Mouse (Mus musculus) neural tube, embryonic 12.5 days (tissue): ENCODE data around the gene Pcyox1. TPM values are rescaled to one million over a fixed set of nuclear protein-coding genes. Genes with fewer than 3 reads are reported as not detected.
A peak's percentile ranks its signal among the peaks of the same experiment; 100 is the strongest.

Source experiments
- ATAC-seq: fragments of 200-750 bp; cut with Nextera tagmentation; 2 replicates; pipeline ENCODE4 v1.8.0; 2017; ENCODE audit warnings: low read depth, mild to moderate bottlenecking, moderate TSS enrichment, moderate library complexity; ENCODE audit not compliant: low FRiP score
- H3K27ac ChIP-seq: fragments of 300-500 bp; sonication (generic); 2 replicates; pipeline ENCODE4 v1.5.1; 2016
- H3K27me3 ChIP-seq: fragments of 300-500 bp; sonication (generic); replicated peaks from 2 replicates; pipeline ENCODE4 v1.6.1; 2016; ENCODE audit warnings: mild to moderate bottlenecking
- H3K36me3 ChIP-seq: fragments of 300-500 bp; sonication (generic); 2 replicates; pipeline ENCODE4 v1.6.1; 2016; ENCODE audit warnings: mild to moderate bottlenecking
- H3K4me1 ChIP-seq: fragments of 300-500 bp; sonication (generic); 2 replicates; pipeline ENCODE4 v1.6.1; 2016
- H3K4me2 ChIP-seq: fragments of 300-500 bp; sonication (generic); replicated peaks from 2 replicates; pipeline ENCODE4 v1.6.1; 2016; ENCODE audit warnings: mild to moderate bottlenecking
- H3K4me3 ChIP-seq: fragments of 300-500 bp; sonication (generic); 2 replicates; pipeline ENCODE4 v1.5.1; 2016
- H3K9ac ChIP-seq: fragments of 300-500 bp; sonication (generic); 2 replicates; pipeline ENCODE4 v1.6.1; 2016; ENCODE audit warnings: mild to moderate bottlenecking
- H3K9me3 ChIP-seq: fragments of 300-500 bp; sonication (generic); 2 replicates; pipeline ENCODE4 v1.6.1; 2016; ENCODE audit warnings: mild to moderate bottlenecking
- WGBS: fragments of 180-500 bp; shearing (Covaris S2); methylation state at CpG from one replicate; pipeline ENCODE4 v1.1.7; 2016; 5-methylcytosine and 5-hydroxymethylcytosine counted together
- polyA plus RNA-seq: library from polyadenylated mRNA; unstranded; fragments of >200 nt; fragmentation: Nextera tagmentation; extraction: Ambion mirVana; gene quantifications from 2 replicates; pipeline ENCODE4 v1.2.1, GENCODE M21; 2016

The Pcyox1 gene
- polyA plus RNA-seq = 121 and 123 TPM in 2 replicates

DNA sequence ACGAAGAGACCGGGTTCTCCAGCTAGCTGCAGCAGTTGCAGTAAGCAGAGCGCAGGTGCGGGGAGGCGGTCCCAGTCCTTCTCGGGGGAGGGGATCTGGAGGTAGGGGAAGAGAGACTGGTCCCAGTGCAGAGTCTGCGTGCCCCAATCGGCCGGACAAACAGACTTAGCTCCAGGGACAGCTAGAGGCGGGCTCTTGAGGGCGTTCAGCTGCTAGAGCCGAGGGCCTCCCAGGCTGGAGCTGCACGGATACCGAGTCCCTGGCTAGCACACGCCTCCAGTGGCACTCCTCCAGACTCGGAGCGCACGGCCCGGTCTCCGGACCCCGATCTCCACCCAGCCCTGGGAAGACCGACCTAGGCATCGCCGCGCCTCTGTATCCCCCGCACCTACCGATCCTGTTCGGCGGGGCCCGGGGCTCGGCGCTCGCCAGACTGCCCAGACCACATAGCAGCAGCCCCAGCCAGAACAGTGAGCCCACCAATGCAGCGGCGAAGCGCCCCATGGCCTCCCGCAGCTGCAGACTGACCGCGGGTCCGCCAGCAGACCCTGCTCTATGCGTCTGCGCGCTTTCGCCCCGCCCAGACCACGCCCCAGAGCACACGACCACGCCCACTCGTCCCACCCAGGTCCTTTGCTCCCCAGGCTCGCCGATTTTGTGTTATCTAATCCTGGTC is at the start of gene Pcyox1:
Gene Pcyox1, minus strand, starts transcription at position 574 of the 676 bp plus-strand sequence.
- Histone ChIP-seq H3K4me2 (peak within 1 kb of the TSS; percentile 71), H3K4me1 (peaks cover 21% of the 10 kb centered on the region), H3K4me3 (peak within 1 kb of the TSS; percentile 88), H3K27ac (peak within 1 kb of the TSS; percentile 76), H3K36me3 (peaks cover 23% of the 10 kb centered on the region), H3K27me3 (no peaks in the 10 kb centered on the region), H3K9ac (peak within 1 kb of the TSS; percentile 88), H3K9me3 (no peaks in the 10 kb centered on the region)
- under 1% methylated on average over 51 of the region's 51 CpGs for WGBS
- peak; percentile 94 for ATAC-seq

DNA sequence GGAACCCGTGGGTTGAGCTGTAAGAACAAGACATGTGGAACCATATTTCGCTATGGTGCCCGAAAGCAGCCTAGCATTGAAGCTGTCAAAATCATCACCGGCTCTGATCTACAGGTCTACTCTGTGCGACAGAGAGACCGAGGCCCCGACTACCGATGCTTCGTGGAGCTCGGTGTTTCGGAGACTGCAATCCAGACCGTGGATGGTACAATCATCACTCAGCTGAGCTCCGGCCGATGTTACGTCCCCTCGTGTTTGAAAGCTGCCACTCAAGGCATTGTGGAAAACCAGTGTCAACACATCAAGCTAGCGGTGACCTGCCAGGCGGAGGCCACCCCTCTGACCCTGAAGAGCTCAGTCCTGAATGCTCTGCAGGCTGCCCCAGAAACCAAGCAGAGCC is 48.6 kb upstream of the Pcyox1 start:
- WGBS = 96% methylated on average over 18 of the region's 18 CpGs
- no peak for ATAC-seq

DNA sequence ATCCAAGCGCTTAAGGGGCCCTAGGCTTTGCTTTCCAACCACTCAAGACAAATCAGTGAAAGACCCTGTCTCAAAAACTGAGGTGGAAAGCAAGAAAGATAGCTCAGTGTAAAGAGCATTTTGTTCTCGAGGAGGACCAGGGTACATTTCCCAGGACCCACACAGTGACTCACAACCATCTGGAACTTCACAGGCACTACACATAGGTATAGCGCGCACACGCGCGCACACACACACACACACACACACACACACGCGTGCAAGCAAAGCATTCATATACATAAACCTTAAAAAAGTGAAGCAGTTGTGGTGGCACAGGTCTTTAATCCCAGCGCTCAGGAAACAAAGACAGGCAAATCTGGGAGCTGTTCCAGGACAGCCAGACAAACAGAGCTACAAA is 44.6 kb upstream of the Pcyox1 start:
- no peak overlapping the region for H3K4me2 ChIP-seq
- no peaks in the 10 kb centered on the region for H3K9me3 ChIP-seq
- H3K27me3 ChIP-seq = no peaks in the 10 kb centered on the region
- no peak overlapping the region for H3K4me3 ChIP-seq
- ATAC-seq = no peak
- peaks cover 29% of the 10 kb centered on the region for H3K36me3 ChIP-seq
- 93% methylated on average over 10 of the region's 10 CpGs for WGBS
- peaks cover 10% of the 10 kb centered on the region for H3K4me1 ChIP-seq
- no peak overlapping the region for H3K27ac ChIP-seq
- H3K9ac ChIP-seq = no peak overlapping the region

More for the DNA sequence above, 48.6 kb upstream of the Pcyox1 start:
- Histone ChIP-seq H3K27me3 (no peaks in the 10 kb centered on the region), H3K36me3 (peaks cover 56% of the 10 kb centered on the region), H3K9ac (no peak overlapping the region), H3K4me2 (no peak overlapping the region), H3K4me1 (no peaks in the 10 kb centered on the region), H3K27ac (no peak overlapping the region), H3K9me3 (no peaks in the 10 kb centered on the region), H3K4me3 (no peak overlapping the region)

DNA sequence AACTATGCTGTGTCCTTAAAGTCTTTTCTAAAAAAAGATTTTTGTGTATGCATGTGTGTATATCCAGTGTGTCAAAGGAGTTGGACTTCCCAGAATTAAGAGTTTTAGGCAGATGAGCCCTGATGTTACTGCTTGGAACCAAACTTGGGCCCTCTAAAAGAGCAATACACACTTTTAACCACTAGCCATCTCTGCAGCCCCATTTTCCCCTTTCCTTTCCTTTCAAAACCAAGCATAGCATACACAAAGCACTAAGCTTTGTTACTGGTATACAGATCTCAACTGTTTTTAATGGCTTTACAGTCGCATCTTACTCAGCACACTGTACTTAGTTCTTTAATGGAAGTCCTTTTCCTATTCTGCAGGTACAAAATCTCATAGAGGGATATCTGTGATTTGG is 42.6 kb upstream of the Pcyox1 start:
- no peak for ATAC-seq
- peaks cover 33% of the 10 kb centered on the region for H3K36me3 ChIP-seq
- H3K9ac ChIP-seq = peak overlapping the region; percentile 81; the same call in 1 of the 2 replicates
- peaks cover 10% of the 10 kb centered on the region for H3K4me1 ChIP-seq
- peak overlapping the region; percentile 79; the same call in 1 of the 2 replicates for H3K4me3 ChIP-seq
- H3K4me2 ChIP-seq = peak overlapping the region; percentile 74
- H3K27ac ChIP-seq = no peak overlapping the region
- no peaks in the 10 kb centered on the region for H3K9me3 ChIP-seq
- no peaks in the 10 kb centered on the region for H3K27me3 ChIP-seq
- 92% methylated on average over 1 of the region's 1 CpGs for WGBS

DNA sequence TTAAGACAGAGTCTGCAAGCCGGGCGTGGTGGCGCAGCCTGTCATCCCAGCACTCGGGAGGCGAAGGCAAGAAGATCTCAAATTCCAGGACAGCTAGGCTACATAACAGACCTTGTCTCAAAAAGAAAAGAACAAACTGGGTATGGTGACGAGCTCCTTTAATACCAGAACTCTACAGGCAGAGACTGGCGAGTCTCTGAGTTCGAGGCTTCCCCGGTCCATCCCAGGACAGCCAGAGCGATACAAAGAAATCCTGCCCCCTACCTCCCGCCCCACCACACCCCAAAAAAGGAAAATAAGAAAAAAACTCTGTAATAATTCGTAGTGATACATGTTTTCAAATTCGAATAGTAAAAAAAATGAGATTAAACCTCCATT is 42.2 kb upstream of the Pcyox1 start:
- H3K4me1 ChIP-seq = peaks cover 10% of the 10 kb centered on the region
- peak overlapping the region; percentile 63; the same call in 1 of the 2 replicates for H3K27ac ChIP-seq
- H3K9me3 ChIP-seq = no peaks in the 10 kb centered on the region
- H3K27me3 ChIP-seq = no peaks in the 10 kb centered on the region
- 7% methylated on average over 13 of the region's 13 CpGs for WGBS
- no peak for ATAC-seq
- peaks cover 33% of the 10 kb centered on the region for H3K36me3 ChIP-seq
- H3K4me3 ChIP-seq = peak overlapping the region; percentile 79
- H3K9ac ChIP-seq = peak overlapping the region; percentile 81
- peak overlapping the region; percentile 74 for H3K4me2 ChIP-seq

DNA sequence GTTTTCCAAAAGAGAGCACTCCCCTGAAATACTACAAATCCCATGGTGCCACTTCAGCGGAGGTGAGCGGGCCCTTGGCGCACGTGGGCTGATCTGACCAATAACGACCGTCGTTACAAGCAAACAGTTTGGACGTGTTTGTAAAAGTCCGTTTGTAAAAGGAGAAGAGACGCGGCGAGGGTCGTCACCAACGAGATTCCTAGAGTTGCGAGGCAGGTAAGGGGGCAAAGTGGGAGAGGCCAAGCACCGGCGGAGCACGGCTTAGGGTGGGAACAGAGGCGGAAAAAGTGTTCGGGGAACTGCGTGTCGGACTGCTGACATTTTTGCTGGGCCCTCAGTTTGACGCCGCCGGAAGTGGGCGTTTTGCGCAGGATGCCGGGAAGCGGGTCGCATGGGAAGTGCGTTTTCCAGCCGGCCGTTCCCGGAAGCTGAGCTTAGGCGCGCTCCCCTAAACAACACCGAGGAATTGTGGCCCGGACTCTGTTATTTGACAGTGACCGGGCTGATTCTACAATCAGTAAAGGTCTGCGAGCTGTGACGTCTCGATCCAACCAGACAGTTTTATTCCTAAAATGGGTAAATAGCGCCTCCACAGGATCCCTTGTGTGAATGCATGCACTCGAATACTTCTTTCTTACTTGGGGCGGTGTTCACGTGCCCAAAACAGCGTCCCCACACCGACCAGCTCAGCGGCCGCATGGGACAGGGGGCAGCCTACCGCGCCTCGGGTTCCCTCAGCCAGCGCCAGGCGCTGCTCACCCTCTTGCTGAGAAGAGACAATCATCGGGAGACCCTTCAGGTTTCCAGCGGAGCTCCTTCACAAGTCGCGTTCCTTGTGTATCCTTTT is 41.5 kb upstream of the Pcyox1 start, which contains the start of gene C87436:
Gene C87436, plus strand, starts transcription at position 103 of the 847 bp plus-strand sequence.
- peak; percentile 95 for ATAC-seq

DNA sequence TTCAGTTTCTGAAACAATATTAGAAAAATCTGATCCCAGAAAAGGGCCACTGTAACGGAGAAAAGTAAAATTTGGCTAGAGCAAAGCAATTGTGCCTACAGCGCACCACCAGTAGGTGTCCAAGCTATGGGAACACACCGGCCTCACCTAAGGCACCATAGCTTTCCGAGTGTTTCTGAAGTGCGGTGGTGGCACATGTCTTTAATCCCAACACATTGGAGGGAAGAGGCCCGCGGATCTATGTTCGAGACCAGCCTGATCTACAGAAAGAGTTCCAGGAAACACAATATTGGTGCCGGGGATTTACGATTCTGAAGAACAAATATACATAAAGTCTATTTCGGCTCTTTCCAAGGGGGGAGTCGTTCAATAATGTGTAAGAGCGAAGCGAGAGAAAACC is 40.8 kb upstream of the Pcyox1 start:
- 3% methylated on average over 14 of the region's 14 CpGs for WGBS
- H3K27me3 ChIP-seq = no peaks in the 10 kb centered on the region

More for the DNA sequence above, 41.5 kb upstream of the Pcyox1 start, which contains the start of gene C87436:
- WGBS = under 1% methylated on average over 59 of the region's 59 CpGs
- H3K4me1 ChIP-seq = peaks cover 10% of the 10 kb centered on the region
- peak within 1 kb of the TSS; percentile 63; the same call in 1 of the 2 replicates for H3K27ac ChIP-seq
- H3K4me3 ChIP-seq = peak within 1 kb of the TSS; percentile 79
- H3K27me3 ChIP-seq = no peaks in the 10 kb centered on the region
- H3K36me3 ChIP-seq = peaks cover 32% of the 10 kb centered on the region
- peak within 1 kb of the TSS; percentile 74 for H3K4me2 ChIP-seq
- H3K9ac ChIP-seq = peak within 1 kb of the TSS; percentile 81
- H3K9me3 ChIP-seq = no peaks in the 10 kb centered on the region

DNA sequence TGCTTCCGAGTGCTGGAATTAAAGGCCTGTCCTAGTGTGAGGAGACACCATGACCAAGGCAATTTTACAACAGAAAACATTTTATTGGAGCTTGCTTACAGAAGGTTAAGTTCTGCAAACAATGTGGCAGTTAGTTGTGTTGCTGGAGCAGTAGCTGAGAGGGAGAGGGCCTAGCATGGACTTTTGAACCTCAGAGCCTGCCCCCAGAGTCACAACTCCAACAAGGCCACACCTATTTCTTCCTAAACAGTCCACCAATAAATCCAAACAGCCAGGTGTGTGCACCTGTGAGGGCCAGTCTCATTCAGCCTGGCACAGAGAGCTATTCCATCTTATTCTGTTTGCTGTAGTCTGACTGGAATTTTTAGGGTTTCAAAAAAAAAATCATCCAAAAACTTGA is 36.7 kb upstream of the Pcyox1 start:
- H3K4me1 ChIP-seq = no peaks in the 10 kb centered on the region
- H3K9ac ChIP-seq = no peak overlapping the region
- H3K4me2 ChIP-seq = no peak overlapping the region
- 89% methylated on average over 1 of the region's 1 CpGs for WGBS
- no peak overlapping the region for H3K27ac ChIP-seq
- peaks cover 66% of the 10 kb centered on the region for H3K36me3 ChIP-seq
- ATAC-seq = no peak
- H3K9me3 ChIP-seq = no peaks in the 10 kb centered on the region
- no peak overlapping the region for H3K4me3 ChIP-seq
- no peaks in the 10 kb centered on the region for H3K27me3 ChIP-seq

More for the DNA sequence above, 40.8 kb upstream of the Pcyox1 start:
- Histone ChIP-seq H3K4me3 (peak overlapping the region; percentile 79), H3K27ac (no peak overlapping the region), H3K36me3 (peaks cover 38% of the 10 kb centered on the region), H3K9ac (peak overlapping the region; percentile 81), H3K9me3 (no peaks in the 10 kb centered on the region), H3K4me2 (peak overlapping the region; percentile 74), H3K4me1 (peaks cover 10% of the 10 kb centered on the region)
- peak; percentile 13; the same call in 1 of the 2 replicates for ATAC-seq

DNA sequence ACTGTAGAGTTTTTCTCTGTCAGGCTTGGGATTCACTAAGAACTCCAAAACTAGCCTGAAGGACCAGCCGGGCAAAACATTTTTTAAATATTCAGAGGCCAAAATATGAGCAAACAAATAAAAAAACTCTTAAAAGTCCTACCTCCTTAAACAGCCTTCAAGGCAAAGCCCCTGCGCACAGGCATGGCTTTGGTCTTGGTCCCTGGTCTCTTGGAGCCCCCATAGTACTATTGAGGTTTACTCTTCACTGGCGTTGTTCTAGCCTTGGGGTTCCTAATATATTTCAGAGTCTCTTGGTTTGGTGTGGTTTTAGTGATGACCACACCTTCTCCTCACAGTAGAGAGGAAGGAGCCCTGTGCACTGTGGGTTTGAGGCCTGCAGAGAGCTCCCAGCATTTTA is 34.6 kb upstream of the Pcyox1 start:
- WGBS = 94% methylated on average over 3 of the region's 3 CpGs
- Histone ChIP-seq H3K9me3 (no peaks in the 10 kb centered on the region), H3K4me1 (no peaks in the 10 kb centered on the region), H3K4me2 (no peak overlapping the region), H3K27ac (no peak overlapping the region), H3K4me3 (no peak overlapping the region), H3K9ac (no peak overlapping the region), H3K36me3 (peaks cover 87% of the 10 kb centered on the region), H3K27me3 (no peaks in the 10 kb centered on the region)
- ATAC-seq = no peak

DNA sequence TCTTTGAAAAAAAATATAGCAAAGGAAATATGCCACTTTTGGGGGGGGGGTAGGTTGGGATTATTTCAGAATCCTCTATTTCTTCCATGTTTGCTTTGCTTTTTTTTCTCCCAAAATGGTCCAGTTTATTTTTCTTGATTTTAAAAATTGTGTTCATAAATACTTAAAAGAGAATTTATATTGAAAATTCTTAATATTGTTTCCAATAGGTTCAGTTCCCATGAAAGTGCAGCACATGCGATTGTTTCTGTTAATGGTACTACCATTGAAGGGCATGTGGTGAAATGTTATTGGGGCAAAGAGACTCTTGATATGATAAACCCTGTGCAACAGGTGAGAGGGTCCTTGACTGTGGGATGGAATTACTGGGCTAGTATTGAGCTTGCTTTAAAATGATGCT is 29.4 kb upstream of the Pcyox1 start, which contains the start of gene Gm44790:
Gene Gm44790, plus strand, starts transcription at position 301 of the 400 bp plus-strand sequence.
- ATAC-seq = no peak
- Histone ChIP-seq H3K4me1 (no peaks in the 10 kb centered on the region), H3K9me3 (no peaks in the 10 kb centered on the region), H3K27me3 (no peaks in the 10 kb centered on the region), H3K27ac (no peak within 1 kb of the TSS), H3K4me2 (no peak within 1 kb of the TSS), H3K9ac (no peak within 1 kb of the TSS), H3K36me3 (peaks cover 75% of the 10 kb centered on the region), H3K4me3 (no peak within 1 kb of the TSS)
- WGBS = 95% methylated on average over 1 of the region's 1 CpGs

DNA sequence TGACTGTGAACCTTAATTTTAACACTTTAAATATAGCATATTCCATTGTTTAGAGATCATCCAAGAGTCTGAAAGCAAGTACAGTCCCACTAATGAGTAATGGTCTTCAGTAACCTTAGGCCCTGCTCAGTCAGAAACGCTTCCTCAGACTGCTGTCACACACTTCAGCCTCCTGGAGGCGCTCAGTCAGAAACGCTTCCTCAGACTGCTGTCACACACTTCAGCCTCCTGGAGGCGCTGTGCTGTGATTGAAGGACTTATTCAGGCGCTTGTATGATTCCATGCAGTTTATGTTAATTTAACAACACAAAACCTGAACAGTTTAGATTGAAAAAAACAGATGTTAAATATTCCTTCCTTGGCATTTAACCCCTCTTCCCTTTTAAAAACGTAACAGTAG is 23.5 kb upstream of the Pcyox1 start:
- no peak for ATAC-seq
- 82% methylated on average over 6 of the region's 6 CpGs for WGBS
- no peaks in the 10 kb centered on the region for H3K27me3 ChIP-seq
- H3K4me3 ChIP-seq = no peak overlapping the region
- H3K4me2 ChIP-seq = no peak overlapping the region
- no peak overlapping the region for H3K27ac ChIP-seq
- no peaks in the 10 kb centered on the region for H3K4me1 ChIP-seq
- H3K36me3 ChIP-seq = peaks cover 78% of the 10 kb centered on the region
- no peak overlapping the region for H3K9ac ChIP-seq
- H3K9me3 ChIP-seq = no peaks in the 10 kb centered on the region

DNA sequence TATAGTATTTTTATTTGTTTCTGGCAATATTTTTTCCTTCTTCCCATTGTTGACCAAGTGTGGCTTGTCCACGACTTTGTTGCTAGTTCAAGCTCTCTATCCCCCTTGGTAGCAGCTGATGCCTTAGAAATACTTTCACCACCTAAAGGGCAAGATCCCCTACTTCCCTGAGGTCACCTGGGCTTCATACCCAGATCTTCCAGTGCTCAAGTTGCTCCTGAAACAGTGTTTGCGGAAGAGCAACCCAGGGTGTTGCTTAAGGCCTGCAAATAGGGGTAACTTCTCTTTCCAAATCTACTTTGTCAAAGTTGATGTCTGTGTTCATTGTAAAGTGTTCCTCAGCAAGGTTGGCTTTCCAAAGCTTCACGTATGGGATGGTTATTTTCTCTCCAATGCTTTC is 22.3 kb upstream of the Pcyox1 start:
- H3K27ac ChIP-seq = no peak overlapping the region
- H3K4me3 ChIP-seq = no peak overlapping the region
- no peak overlapping the region for H3K4me2 ChIP-seq
- WGBS = 96% methylated on average over 3 of the region's 3 CpGs
- H3K36me3 ChIP-seq = peaks cover 74% of the 10 kb centered on the region
- no peaks in the 10 kb centered on the region for H3K9me3 ChIP-seq
- no peak overlapping the region for H3K9ac ChIP-seq
- H3K27me3 ChIP-seq = no peaks in the 10 kb centered on the region
- ATAC-seq = no peak
- H3K4me1 ChIP-seq = no peaks in the 10 kb centered on the region
